Mouse (Mus musculus) neural tube, embryonic 12.5 days (tissue): ENCODE measurements at regions not wholly inside any gene's neighbourhood (a gene's known extent, or its start where the extent isn't known, plus 50 kb on each side); places are given as distances from the start of the nearest gene placed in this dataset.

ENCODE experiments used
- ATAC-seq: fragments of 200-750 bp; cut with Nextera tagmentation; 2 replicates; pipeline ENCODE4 v1.8.0; 2017; ENCODE audit warnings: low read depth, mild to moderate bottlenecking, moderate TSS enrichment, moderate library complexity; ENCODE audit not compliant: low FRiP score
- H3K27ac ChIP-seq: fragments of 300-500 bp; sonication (generic); 2 replicates; pipeline ENCODE4 v1.5.1; 2016
- H3K27me3 ChIP-seq: fragments of 300-500 bp; sonication (generic); replicated peaks from 2 replicates; pipeline ENCODE4 v1.6.1; 2016; ENCODE audit warnings: mild to moderate bottlenecking
- H3K36me3 ChIP-seq: fragments of 300-500 bp; sonication (generic); 2 replicates; pipeline ENCODE4 v1.6.1; 2016; ENCODE audit warnings: mild to moderate bottlenecking
- H3K4me1 ChIP-seq: fragments of 300-500 bp; sonication (generic); 2 replicates; pipeline ENCODE4 v1.6.1; 2016
- H3K4me2 ChIP-seq: fragments of 300-500 bp; sonication (generic); replicated peaks from 2 replicates; pipeline ENCODE4 v1.6.1; 2016; ENCODE audit warnings: mild to moderate bottlenecking
- H3K4me3 ChIP-seq: fragments of 300-500 bp; sonication (generic); 2 replicates; pipeline ENCODE4 v1.5.1; 2016
- H3K9ac ChIP-seq: fragments of 300-500 bp; sonication (generic); 2 replicates; pipeline ENCODE4 v1.6.1; 2016; ENCODE audit warnings: mild to moderate bottlenecking
- H3K9me3 ChIP-seq: fragments of 300-500 bp; sonication (generic); 2 replicates; pipeline ENCODE4 v1.6.1; 2016; ENCODE audit warnings: mild to moderate bottlenecking
- WGBS: fragments of 180-500 bp; shearing (Covaris S2); methylation state at CpG from one replicate; pipeline ENCODE4 v1.1.7; 2016; 5-methylcytosine and 5-hydroxymethylcytosine counted together

- ATAC-seq, result no peak
- WGBS, result 87% methylated on average over 6 of the region's 6 CpGs
- no peaks in the 10 kb centered on the region for H3K4me1 ChIP-seq
- no peaks in the 10 kb centered on the region for H3K9me3 ChIP-seq
- no peak overlapping the region for H3K4me2 ChIP-seq
- H3K4me3 ChIP-seq, result no peak overlapping the region
- H3K36me3 ChIP-seq, result no peaks in the 10 kb centered on the region
- H3K9ac ChIP-seq, result no peak overlapping the region
- no peak overlapping the region for H3K27ac ChIP-seq
- H3K27me3 ChIP-seq, result no peaks in the 10 kb centered on the region
Observed at GRCm38 (mm10) chr9:116321908-116322307, 146.7 kb upstream of the Tgfbr2 start.

- WGBS, result 82% methylated on average over 3 of the region's 3 CpGs
- no peak for ATAC-seq
Observed at GRCm38 (mm10) chr9:116319421-116319820, 144.3 kb upstream of the Tgfbr2 start.

GRCm38 (mm10) chr9:116316582-116317095, 141.5 kb upstream of the Tgfbr2 start:
- H3K27ac ChIP-seq, result no peak overlapping the region
- no peak for ATAC-seq
- H3K4me2 ChIP-seq, result no peak overlapping the region
- H3K27me3 ChIP-seq, result no peaks in the 10 kb centered on the region
- H3K36me3 ChIP-seq, result no peaks in the 10 kb centered on the region
- H3K9ac ChIP-seq, result no peak overlapping the region
- no peaks in the 10 kb centered on the region for H3K4me1 ChIP-seq
- WGBS, result 80% methylated on average over 4 of the region's 4 CpGs
- no peaks in the 10 kb centered on the region for H3K9me3 ChIP-seq
- no peak overlapping the region for H3K4me3 ChIP-seq

More at GRCm38 (mm10) chr9:116319421-116319820, 144.3 kb upstream of the Tgfbr2 start:
- Histone ChIP-seq H3K4me2 (no peak overlapping the region), H3K27me3 (no peaks in the 10 kb centered on the region), H3K36me3 (no peaks in the 10 kb centered on the region), H3K9me3 (no peaks in the 10 kb centered on the region), H3K4me1 (no peaks in the 10 kb centered on the region), H3K27ac (no peak overlapping the region), H3K4me3 (no peak overlapping the region), H3K9ac (no peak overlapping the region)

GRCm38 (mm10) chr9:116314803-116315202, 139.6 kb upstream of the Tgfbr2 start:
- Histone ChIP-seq H3K9me3 (no peaks in the 10 kb centered on the region), H3K4me3 (no peak overlapping the region), H3K4me2 (no peak overlapping the region), H3K27me3 (no peaks in the 10 kb centered on the region), H3K4me1 (no peaks in the 10 kb centered on the region), H3K9ac (no peak overlapping the region), H3K27ac (no peak overlapping the region), H3K36me3 (no peaks in the 10 kb centered on the region)
- ATAC-seq, result no peak

GRCm38 (mm10) chr9:116313932-116314790, 139.0 kb upstream of the Tgfbr2 start:
- no peak for ATAC-seq
- Histone ChIP-seq H3K4me3 (no peak overlapping the region), H3K4me1 (no peaks in the 10 kb centered on the region), H3K36me3 (no peaks in the 10 kb centered on the region), H3K4me2 (no peak overlapping the region), H3K9ac (no peak overlapping the region), H3K27ac (no peak overlapping the region), H3K9me3 (no peaks in the 10 kb centered on the region), H3K27me3 (no peaks in the 10 kb centered on the region)
- 88% methylated on average over 14 of the region's 14 CpGs for WGBS

GRCm38 (mm10) chr9:116311364-116311763, 136.2 kb upstream of the Tgfbr2 start:
- no peaks in the 10 kb centered on the region for H3K9me3 ChIP-seq
- H3K36me3 ChIP-seq, result no peaks in the 10 kb centered on the region
- no peaks in the 10 kb centered on the region for H3K4me1 ChIP-seq
- no peak overlapping the region for H3K27ac ChIP-seq
- no peaks in the 10 kb centered on the region for H3K27me3 ChIP-seq
- H3K4me3 ChIP-seq, result no peak overlapping the region
- WGBS, result 78% methylated on average over 3 of the region's 3 CpGs
- H3K9ac ChIP-seq, result no peak overlapping the region
- ATAC-seq, result no peak
- no peak overlapping the region for H3K4me2 ChIP-seq

GRCm38 (mm10) chr9:116301602-116302001, 126.4 kb upstream of the Tgfbr2 start:
- Histone ChIP-seq H3K36me3 (no peaks in the 10 kb centered on the region), H3K4me1 (no peaks in the 10 kb centered on the region), H3K27ac (no peak overlapping the region), H3K4me3 (no peak overlapping the region), H3K9me3 (no peaks in the 10 kb centered on the region), H3K27me3 (no peaks in the 10 kb centered on the region), H3K9ac (no peak overlapping the region), H3K4me2 (no peak overlapping the region)
- 80% methylated on average over 2 of the region's 2 CpGs for WGBS
- no peak for ATAC-seq

- Histone ChIP-seq H3K9ac (no peak overlapping the region), H3K9me3 (no peaks in the 10 kb centered on the region), H3K4me2 (no peak overlapping the region), H3K27me3 (no peaks in the 10 kb centered on the region), H3K4me1 (no peaks in the 10 kb centered on the region), H3K36me3 (no peaks in the 10 kb centered on the region), H3K27ac (no peak overlapping the region), H3K4me3 (no peak overlapping the region)
- no peak; the same call in 1 of the 2 replicates for ATAC-seq
- 22% methylated on average over 4 of the region's 4 CpGs for WGBS
Observed at GRCm38 (mm10) chr9:116298791-116299190, 123.6 kb upstream of the Tgfbr2 start.

- H3K27ac ChIP-seq, result no peak overlapping the region
- no peaks in the 10 kb centered on the region for H3K4me1 ChIP-seq
- H3K36me3 ChIP-seq, result no peaks in the 10 kb centered on the region
- H3K9ac ChIP-seq, result no peak overlapping the region
- ATAC-seq, result no peak
- WGBS, result 92% methylated on average over 7 of the region's 7 CpGs
- H3K9me3 ChIP-seq, result no peaks in the 10 kb centered on the region
- no peak overlapping the region for H3K4me2 ChIP-seq
- H3K27me3 ChIP-seq, result no peaks in the 10 kb centered on the region
- no peak overlapping the region for H3K4me3 ChIP-seq
Observed at GRCm38 (mm10) chr9:116296349-116296748, 121.2 kb upstream of the Tgfbr2 start.

- no peak overlapping the region for H3K9ac ChIP-seq
- no peak overlapping the region for H3K27ac ChIP-seq
- ATAC-seq, result no peak
- H3K9me3 ChIP-seq, result no peaks in the 10 kb centered on the region
- no peak overlapping the region for H3K4me2 ChIP-seq
- no peak overlapping the region for H3K4me3 ChIP-seq
- no peaks in the 10 kb centered on the region for H3K4me1 ChIP-seq
- H3K36me3 ChIP-seq, result no peaks in the 10 kb centered on the region
- no peaks in the 10 kb centered on the region for H3K27me3 ChIP-seq
- WGBS, result 79% methylated on average over 3 of the region's 3 CpGs
Observed at GRCm38 (mm10) chr9:116294073-116294472, 118.9 kb upstream of the Tgfbr2 start.

GRCm38 (mm10) chr9:116293110-116293509, 118.0 kb upstream of the Tgfbr2 start:
- 76% methylated on average over 6 of the region's 6 CpGs for WGBS
- no peak overlapping the region for H3K9ac ChIP-seq
- ATAC-seq, result no peak
- no peaks in the 10 kb centered on the region for H3K4me1 ChIP-seq
- H3K4me2 ChIP-seq, result no peak overlapping the region
- no peaks in the 10 kb centered on the region for H3K27me3 ChIP-seq
- no peaks in the 10 kb centered on the region for H3K9me3 ChIP-seq
- no peak overlapping the region for H3K27ac ChIP-seq
- H3K36me3 ChIP-seq, result no peaks in the 10 kb centered on the region
- H3K4me3 ChIP-seq, result no peak overlapping the region

- Histone ChIP-seq H3K4me2 (no peak overlapping the region), H3K9me3 (no peaks in the 10 kb centered on the region), H3K36me3 (no peaks in the 10 kb centered on the region), H3K9ac (no peak overlapping the region), H3K4me1 (no peaks in the 10 kb centered on the region), H3K4me3 (no peak overlapping the region), H3K27me3 (no peaks in the 10 kb centered on the region), H3K27ac (no peak overlapping the region)
- 93% methylated on average over 3 of the region's 3 CpGs for WGBS
- no peak for ATAC-seq
Observed at GRCm38 (mm10) chr9:116291624-116292023, 116.5 kb upstream of the Tgfbr2 start.

GRCm38 (mm10) chr9:116290896-116291295, 115.7 kb upstream of the Tgfbr2 start:
- no peaks in the 10 kb centered on the region for H3K27me3 ChIP-seq
- 89% methylated on average over 1 of the region's 1 CpGs for WGBS
- ATAC-seq, result no peak
- H3K9ac ChIP-seq, result no peak overlapping the region
- no peaks in the 10 kb centered on the region for H3K9me3 ChIP-seq
- no peaks in the 10 kb centered on the region for H3K4me1 ChIP-seq
- H3K36me3 ChIP-seq, result no peaks in the 10 kb centered on the region
- no peak overlapping the region for H3K4me3 ChIP-seq
- no peak overlapping the region for H3K27ac ChIP-seq
- no peak overlapping the region for H3K4me2 ChIP-seq
